Mouse (Mus musculus) cerebellum, postnatal 14 days (tissue): ENCODE measurements around the gene Smndc1.
"Not testable (repeated sequence)": the region's sequence is repeated elsewhere in the genome, so short reads cannot be mapped to it uniquely, and the experiment has no call there.

Source experiments
- DNase-seq, 2 experiments: peaks; one replicate each; pipeline ENCODE4 v3.0.0; 2021; ENCODE audit warnings: mixed read lengths in 2 of 2

Gene Smndc1

DNA sequence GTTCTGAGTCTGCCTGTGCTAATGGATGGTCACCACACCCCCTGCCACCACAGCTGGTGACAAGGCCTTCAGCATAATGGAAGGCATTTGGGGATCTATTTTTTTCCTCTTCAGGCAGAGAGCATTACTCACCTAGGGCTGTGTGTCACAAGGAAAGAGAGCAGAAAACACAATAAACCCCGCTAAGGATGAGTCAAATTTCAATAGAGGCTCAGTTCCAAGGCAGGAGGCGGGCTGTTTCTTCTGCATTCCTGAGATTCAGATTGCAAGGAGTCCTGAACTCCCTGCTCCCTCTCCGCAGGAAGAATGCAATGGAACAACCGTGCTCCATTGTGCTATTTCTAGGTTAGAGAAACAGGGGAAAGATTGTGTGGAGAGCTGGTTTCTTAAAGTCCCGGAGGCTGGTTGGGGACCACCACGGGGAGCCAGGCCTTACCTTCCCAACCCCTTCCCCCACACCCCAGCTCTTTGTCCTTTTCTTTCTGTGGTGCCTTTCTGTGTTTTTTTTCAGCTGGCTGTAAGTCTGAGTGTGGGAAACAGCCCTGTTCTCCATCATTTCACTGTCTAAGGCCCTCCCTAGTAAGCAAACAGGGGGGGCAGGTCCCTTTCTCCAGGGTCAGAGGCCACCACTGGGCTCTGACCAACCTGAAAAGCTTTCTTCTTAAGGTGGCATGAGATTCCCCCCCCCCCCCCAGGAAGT, 21.9 kb upstream of the Smndc1 start:
- no peak for DNase-seq

GRCm38 (mm10) chr19:53409663-53410307, 19.4 kb upstream of the Smndc1 start:
- DNase-seq = no peak

DNA sequence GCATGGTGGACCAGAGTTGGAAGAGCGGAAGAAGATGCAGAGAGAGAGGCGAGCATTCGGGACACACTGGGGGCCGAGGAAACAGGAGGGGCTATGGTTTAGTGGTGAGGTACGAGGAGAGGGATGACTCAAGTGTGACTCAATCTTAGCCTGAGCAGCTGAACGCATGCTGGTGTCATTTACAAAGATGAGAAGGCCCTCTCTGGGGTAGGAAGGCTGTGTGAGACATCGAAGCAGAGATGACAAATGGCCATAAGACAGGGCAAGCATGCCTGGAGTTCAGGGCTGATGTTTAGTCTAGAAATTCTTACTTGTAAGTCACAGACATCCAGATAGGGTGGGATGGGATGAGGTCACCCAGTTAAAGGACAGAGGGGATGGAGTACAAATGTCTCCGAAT, 18.0 kb upstream of the Smndc1 start:
- no peak for DNase-seq

DNA sequence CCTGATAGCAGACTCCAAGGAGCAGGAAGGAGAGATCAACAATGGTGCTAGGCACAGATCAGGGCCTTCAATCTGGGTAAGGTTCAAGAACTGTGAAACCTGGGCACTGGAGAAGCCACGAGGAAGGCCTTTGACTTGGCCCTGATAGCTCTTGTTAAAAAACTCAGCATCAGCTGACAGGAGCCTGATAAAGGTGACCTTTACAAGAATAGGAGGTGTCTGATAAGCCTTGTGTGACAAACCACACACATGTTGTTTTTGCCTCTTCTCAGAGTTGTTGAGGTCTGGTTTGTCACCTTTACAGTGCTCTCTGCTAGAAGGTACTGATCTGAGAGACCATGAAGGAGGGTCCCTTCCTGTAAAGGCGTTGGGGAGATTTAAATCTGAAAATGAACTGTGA, 17.0 kb upstream of the Smndc1 start:
- no peak for DNase-seq

GRCm38 (mm10) chr19:53405810-53406209, 15.4 kb upstream of the Smndc1 start:
- DNase-seq = no peak

GRCm38 (mm10) chr19:53404837-53405356, 14.5 kb upstream of the Smndc1 start:
- peak; percentile 96 to 98 for DNase-seq

DNA sequence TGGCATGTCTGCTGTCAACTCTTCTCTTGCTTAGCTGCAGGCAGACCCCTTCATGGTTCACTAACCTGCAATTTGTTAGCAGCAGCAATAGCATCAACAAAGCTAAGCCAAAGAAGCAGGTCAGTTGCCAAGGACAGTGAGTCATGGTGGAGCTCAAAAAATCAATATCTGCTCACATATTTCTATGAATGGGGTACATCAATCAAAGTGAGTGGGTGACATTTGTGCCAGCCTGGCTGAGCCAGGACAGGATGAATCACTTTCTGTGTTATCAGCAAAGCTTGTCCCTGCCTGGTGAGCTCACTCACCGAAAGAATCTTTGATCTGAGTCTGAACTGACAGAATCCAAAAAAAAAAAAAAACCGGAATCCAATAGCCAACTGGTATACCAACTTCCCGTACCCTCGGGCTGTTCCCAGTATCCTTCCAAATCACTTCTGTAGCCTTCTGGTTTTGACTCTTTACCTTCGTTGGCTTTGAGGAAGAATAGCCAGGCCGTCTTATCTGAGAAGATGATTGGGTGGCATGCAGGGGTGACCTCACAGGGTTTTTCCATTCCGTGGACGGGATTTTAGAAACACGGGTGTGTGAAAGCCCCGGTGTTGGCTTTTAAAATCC, 13.9 kb upstream of the Smndc1 start:
- DNase-seq = peak; percentile 73 to 79

DNA sequence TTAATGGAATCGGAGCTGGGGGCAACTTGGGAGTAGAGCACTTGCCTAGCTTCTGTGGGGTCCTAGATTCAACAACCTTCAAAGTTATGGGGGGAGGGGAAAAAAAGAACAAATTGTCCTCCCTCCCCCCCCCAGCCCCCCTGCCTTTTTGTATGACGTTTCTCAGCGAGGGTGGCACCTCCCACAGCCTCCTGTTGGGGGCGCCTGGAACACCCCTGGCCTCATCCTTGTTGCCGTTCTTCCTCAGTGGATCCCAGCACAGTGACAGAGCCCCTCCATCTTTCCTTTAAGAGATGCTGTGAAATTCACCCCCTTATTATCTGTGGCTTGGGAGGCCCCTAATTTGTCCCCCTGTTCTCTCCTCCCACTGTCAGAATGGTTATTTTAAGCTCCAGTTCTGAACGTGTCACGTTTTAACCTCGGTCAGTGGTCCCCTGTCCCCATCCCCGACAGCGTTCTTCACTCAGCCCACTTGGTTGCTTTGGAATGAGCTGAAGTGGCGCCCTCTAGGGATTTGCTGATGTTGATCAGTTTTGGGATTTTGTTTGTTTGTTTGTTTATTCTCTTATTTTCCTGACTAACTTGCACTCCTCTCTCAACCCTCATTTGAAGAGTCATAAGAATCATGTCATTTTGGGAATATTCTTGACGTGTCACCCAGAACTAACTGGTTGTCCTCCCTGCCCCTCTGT, 12.5 kb upstream of the Smndc1 start:
- DNase-seq = peak in 1 of 2 experiments; percentile 66

- DNase-seq = peak; percentile 52 to 66
These were observed 10.1 kb upstream of the Smndc1 start for GRCm38 (mm10) chr19:53400332-53401110.

- DNase-seq = no peak
These were observed 8.8 kb upstream of the Smndc1 start for GRCm38 (mm10) chr19:53399213-53399612.

DNA sequence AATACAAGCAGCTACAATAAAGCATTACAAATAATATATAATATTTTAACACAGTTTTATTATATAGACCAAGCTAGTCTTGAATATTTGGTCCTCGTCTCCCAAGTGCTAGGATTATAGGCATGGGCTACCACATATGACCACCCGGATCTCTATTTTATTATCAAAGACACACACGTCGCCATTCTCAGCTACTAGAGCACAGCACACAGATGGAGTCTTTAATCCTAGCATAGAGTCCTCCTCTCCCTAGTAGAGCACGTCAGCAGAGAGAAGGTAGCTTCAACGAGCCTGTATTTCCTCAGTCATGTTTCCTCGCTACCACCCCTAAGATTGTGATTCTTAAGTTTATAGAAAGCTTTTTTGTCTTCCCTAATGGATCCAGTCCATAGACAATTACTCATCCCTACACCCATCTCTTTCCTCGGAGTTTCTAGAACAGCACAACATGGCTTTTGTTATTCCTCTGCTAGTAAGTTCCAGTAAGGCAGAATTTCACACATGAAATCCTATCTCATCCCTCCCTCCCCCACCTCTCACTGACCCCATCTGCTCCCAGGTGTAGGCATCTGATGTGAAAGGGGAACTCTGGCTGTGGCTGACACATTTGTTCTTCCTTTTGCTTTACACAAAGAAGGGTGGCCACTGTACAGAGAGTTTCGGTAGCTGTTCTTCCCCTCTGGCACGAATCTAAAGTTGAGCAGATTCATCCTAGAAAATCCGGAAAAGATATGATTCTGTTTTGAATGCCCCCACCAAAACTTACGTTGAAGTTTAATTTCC, 7.3 kb upstream of the Smndc1 start:
- DNase-seq = no peak

DNA sequence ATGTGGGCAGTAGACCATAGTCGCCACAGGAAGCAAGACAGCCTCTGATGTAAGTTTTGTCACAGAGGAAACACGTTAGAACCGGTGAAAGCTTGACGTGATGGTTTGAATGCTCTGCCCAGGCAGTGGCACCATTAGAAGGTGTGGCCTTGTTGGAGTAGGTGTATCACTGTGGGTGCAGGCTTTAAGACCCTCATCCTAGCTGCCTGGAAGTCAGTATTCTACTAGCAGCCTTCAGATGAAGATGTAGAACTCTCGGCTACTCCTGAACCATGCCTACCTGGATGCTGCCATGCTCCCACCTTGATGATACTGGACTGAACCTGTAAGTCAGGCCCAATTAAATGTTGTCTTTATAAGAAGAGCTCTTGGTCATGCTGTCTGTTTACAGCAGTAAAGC, 5.4 kb upstream of the Smndc1 start:
- DNase-seq = not testable (repeated sequence)

- DNase-seq = peak in 1 of 2 experiments; percentile 37
These were observed 4.6 kb upstream of the Smndc1 start for GRCm38 (mm10) chr19:53394956-53395355.

GRCm38 (mm10) chr19:53394552-53394951, 4.2 kb upstream of the Smndc1 start:
- DNase-seq = peak; percentile 76 to 79

GRCm38 (mm10) chr19:53393646-53394045, 3.3 kb upstream of the Smndc1 start:
- no peak for DNase-seq

DNA sequence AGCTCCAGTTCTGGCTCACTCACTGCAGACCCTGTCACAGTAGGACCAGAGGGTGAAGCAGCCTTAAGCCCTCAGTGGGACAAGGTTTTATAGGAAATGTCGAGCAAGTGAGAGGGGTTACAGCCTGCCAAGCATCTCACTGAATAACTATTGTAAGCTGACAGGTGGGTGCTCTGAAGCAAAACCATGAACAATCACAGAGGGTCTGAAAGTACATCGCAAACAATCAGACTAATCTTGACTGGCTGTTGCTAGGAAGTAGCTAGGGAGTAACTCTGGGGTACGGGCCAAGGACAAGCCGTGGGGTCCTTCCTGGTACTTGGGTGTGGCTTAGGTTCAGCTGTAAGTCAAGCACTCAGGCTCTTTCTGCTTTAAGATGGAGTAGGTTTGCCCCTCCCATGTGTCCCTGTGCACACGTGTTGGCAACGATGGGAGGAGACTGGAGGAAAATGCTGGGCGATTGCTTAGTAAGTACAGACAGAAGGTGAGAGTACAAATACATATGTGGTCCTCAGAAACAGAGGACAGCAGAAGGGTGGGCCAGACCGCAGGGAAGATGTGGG, 2.5 kb upstream of the Smndc1 start:
- no peak for DNase-seq

DNA sequence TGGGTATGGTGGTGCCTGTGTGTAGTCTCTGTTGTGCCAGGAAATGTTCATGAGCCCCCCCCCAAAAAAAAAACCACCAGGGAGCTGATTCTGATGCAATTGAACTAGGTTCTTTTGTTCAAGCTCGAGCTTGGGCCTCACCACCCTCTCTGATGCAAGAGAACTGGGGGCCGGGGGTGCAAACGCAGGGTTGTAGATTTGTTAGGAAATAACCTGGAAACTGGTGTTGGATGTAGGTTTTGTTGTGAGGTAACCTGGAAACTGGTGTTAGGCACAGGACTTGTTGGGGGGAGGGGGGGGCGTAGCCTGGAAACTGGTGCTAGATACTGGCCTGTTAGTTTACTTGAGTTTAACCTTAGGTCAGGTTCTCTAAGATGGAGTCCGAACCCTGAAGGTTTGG, 1.4 kb upstream of the Smndc1 start:
- peak in 1 of 2 experiments; percentile 34 for DNase-seq

DNA sequence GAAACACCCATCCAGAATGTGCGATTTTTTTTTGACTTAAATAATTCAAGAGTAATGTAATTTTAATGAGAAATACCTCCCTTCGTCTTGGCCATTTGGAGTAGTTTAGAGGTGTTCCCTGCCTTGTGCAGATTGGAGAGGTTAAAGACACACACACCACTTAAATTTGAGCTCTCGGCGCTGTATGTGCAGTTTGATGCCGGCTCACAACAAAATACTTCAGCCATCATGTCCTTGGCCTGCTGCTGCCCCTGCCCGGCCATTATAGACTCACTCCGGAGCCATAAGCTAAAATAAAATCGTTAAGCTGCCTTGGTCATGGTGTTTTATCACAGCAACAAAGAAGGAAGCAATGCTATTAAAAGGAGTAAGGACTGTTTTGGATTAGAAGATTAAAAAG, 1.0 kb upstream of the Smndc1 start:
- peak in 1 of 2 experiments; percentile 31 for DNase-seq

GRCm38 (mm10) chr19:53389851-53390431, 437 bp downstream of the Smndc1 start:
- no peak for DNase-seq

GRCm38 (mm10) chr19:53389417-53389816, 961 bp downstream of the Smndc1 start:
- DNase-seq = no peak

DNA sequence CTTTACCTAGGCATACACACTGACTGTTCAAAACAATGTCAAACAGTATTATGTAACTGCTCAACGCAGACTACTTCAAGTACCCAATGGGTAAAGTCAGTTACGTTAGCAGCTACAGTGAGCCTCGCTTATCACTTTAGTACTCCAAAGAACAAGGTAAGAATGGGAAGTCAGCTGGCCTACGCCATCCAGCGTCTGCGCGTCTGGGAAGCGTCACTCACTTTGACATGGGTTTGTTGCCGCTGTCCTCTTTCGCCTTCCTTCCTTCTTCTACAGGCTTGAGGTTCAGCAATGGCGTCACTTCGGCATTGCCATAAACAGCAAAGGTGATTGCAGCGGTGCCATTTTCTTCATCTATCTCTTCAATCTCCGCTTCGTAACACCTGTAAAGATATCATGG, 7.0 kb downstream of the Smndc1 start:
- no peak for DNase-seq
